Mouse (Mus musculus) midbrain, postnatal 0 days (tissue): Measurements from ENCODE around the gene Top2a. TPM values are rescaled to one million over a fixed set of nuclear protein-coding genes. Genes with fewer than 3 reads are reported as not detected.
A peak's percentile ranks its signal among the peaks of the same experiment; 100 is the strongest.

Experiments
- ATAC-seq: fragments of 200-750 bp; cut with Nextera tagmentation; 2 replicates; pipeline ENCODE4 v1.8.0; 2017; ENCODE audit warnings: moderate number of reproducible peaks, mild to moderate bottlenecking, moderate TSS enrichment, moderate library complexity; ENCODE audit not compliant: low FRiP score
- DNase-seq: peaks from one replicate; pipeline ENCODE4 v3.0.0-alpha.2; 2015; ENCODE audit warnings: low spot score
- H3K27ac ChIP-seq: fragments of 300-500 bp; sonication (generic); 2 replicates; pipeline ENCODE4 v1.5.1; 2014; ENCODE audit warnings: low read depth, mild to moderate bottlenecking, low read length, mixed read lengths
- H3K27me3 ChIP-seq: fragments of 300-500 bp; sonication (generic); 2 replicates; pipeline ENCODE4 v1.6.1; 2014; ENCODE audit warnings: low read length, control low read depth, mixed read lengths; ENCODE audit not compliant: insufficient read depth
- H3K36me3 ChIP-seq: fragments of 300-500 bp; sonication (generic); 2 replicates; pipeline ENCODE4 v1.6.1; 2014; ENCODE audit warnings: low read length, control low read depth, mixed read lengths; ENCODE audit not compliant: insufficient read depth
- H3K4me1 ChIP-seq: fragments of 300-500 bp; sonication (generic); 2 replicates; pipeline ENCODE4 v1.6.1; 2014; ENCODE audit warnings: mild to moderate bottlenecking, control low read depth, antibody characterized with exemption, low read length, mixed read lengths; ENCODE audit not compliant: insufficient read depth
- H3K4me2 ChIP-seq: fragments of 300-500 bp; sonication (generic); 2 replicates; pipeline ENCODE4 v1.6.1; 2014; ENCODE audit warnings: low read depth, mild to moderate bottlenecking, low read length, mixed read lengths; ENCODE audit not compliant: poor library complexity, severe bottlenecking
- H3K4me3 ChIP-seq: fragments of 300-500 bp; sonication (generic); 2 replicates; pipeline ENCODE4 v1.5.1; 2014; ENCODE audit warnings: low read depth, mild to moderate bottlenecking, low read length, moderate library complexity
- H3K9ac ChIP-seq: fragments of 300-500 bp; sonication (generic); replicated peaks from 2 replicates; pipeline ENCODE4 v1.6.1; 2014; ENCODE audit warnings: mild to moderate bottlenecking, low read length, moderate library complexity, mixed read lengths; ENCODE audit not compliant: poor library complexity, severe bottlenecking
- H3K9me3 ChIP-seq: fragments of 300-500 bp; sonication (generic); 2 replicates; pipeline ENCODE4 v1.6.1; 2016; ENCODE audit warnings: low read length, control low read depth
- CTCF ChIP-seq: IDR thresholded peaks from 2 replicates; pipeline ENCODE4 v1.5.1; 2016; ENCODE audit warnings: antibody characterized with exemption, mild to moderate bottlenecking
- WGBS: fragments of 180-500 bp; shearing (Covaris S2); extraction: QIAGEN DNeasy Blood & Tissue Kit; methylation state at CpG from one replicate; pipeline ENCODE4 v1.1.7; 2014; 5-methylcytosine and 5-hydroxymethylcytosine counted together
- polyA plus RNA-seq: library from polyadenylated mRNA; unstranded; fragments of >200 nt; fragmentation: Nextera tagmentation; extraction: Ambion mirVana; gene quantifications from 2 replicates; pipeline ENCODE4 v1.2.1, GENCODE M21; 2015
- total RNA-seq: library from RNA; depleted of rRNA; stranded (reverse); fragments of >200 nt; gene quantifications from 2 replicates; pipeline ENCODE4 v1.2.3, GENCODE M21; 2014

The Top2a gene
- total and polyA plus RNA-seq, 2 experiments from 2014 or later, result 10.0 to 21.1 TPM

- Histone ChIP-seq H3K4me3 (no peak overlapping the region), H3K36me3 (no peaks in the 10 kb centered on the region), H3K27ac (no peak overlapping the region), H3K4me1 (peaks cover 14% of the 10 kb centered on the region), H3K9ac (no peak overlapping the region), H3K9me3 (no peaks in the 10 kb centered on the region), H3K4me2 (no peak overlapping the region), H3K27me3 (no peaks in the 10 kb centered on the region)
- DNase-seq, result no peak
- WGBS, result 82% methylated on average over 10 of the region's 10 CpGs
- ATAC-seq, result no peak
- TF ChIP-seq CTCF, result no peak
Measured at GRCm38 (mm10) chr11:98956340-98956739, 67.6 kb downstream of the Top2a start.

DNA sequence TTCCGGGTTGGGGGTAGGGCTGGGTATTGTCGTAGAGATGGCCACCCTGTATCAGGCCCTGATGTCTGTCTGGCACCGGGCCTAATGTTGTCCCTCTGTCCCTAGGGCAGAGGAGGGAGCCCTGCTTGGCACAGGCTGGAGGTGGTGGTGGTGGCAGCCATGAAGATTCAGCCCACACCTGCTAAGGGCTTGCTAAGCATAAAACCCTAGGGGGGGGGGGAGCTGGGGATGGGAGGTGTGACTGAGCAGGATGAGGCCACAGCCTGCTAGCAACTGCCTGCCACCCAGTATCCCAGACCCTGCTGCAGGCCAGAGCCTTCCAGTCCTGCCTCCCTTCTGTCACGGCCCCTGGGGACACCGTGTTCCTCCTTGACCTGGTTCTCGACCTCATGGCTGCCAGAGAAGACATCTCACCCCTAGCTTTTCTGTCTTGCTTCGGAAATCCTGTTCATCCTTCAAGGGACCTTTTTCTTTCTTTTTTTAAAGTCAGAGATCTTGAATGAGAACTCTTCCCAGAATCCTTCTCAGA, 68.2 kb downstream of the Top2a start:
- Histone ChIP-seq H3K4me3 (no peak overlapping the region), H3K27ac (no peak overlapping the region), H3K27me3 (no peaks in the 10 kb centered on the region), H3K9me3 (no peaks in the 10 kb centered on the region), H3K36me3 (no peaks in the 10 kb centered on the region), H3K4me2 (no peak overlapping the region), H3K4me1 (peaks cover 11% of the 10 kb centered on the region; the same call in 1 of the 2 replicates), H3K9ac (no peak overlapping the region)
- WGBS, result 41% methylated on average over 7 of the region's 7 CpGs
- no peak for ATAC-seq
- no peak for TF ChIP-seq CTCF
- DNase-seq, result no peak

DNA sequence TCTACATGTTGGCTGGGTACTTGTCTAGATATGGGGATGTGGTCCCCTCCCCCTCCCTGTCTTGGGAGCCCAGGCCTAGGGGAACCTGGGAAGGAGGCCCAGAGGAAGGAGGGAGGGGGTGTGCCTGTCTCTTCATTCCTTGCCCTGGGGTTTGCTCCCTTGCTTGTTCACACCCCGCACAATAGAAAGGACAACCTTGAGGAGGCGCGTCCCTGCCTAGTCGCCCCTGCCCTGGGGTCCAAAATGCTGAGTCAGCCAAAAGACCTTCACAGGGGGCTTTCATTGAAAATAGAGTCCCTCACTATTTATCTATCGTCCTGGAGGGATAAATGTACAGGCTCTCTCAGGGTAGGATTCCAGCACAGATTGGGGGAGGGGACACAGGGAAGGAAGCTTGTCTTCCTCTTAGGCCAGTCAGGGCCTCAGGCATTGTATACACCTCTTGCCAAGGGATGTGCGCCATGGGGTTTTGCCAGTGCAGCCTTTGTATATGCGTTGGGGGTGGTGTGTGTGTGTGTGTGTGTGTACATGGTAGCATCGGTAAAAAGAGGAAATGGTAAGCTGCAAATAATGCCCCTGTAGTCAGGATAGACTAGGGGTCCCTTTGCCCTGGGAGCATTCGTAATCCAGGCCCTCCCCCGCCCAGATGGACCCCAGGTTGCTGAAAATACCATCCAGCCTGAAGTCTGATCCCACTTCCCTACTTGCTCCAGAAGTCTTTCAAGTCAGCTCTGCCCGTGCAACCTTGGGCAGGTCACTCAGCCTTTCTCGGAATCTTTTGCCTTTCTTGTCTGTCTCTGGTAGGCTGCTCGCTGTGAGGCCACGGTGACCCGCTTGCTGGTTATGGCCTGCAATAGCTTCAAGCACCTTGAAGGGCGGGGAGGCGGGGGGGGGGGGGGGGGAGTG, 68.9 kb downstream of the Top2a start:
- 22% methylated on average over 17 of the region's 17 CpGs for WGBS
- Histone ChIP-seq H3K9ac (no peak overlapping the region), H3K36me3 (no peaks in the 10 kb centered on the region), H3K9me3 (no peaks in the 10 kb centered on the region), H3K4me2 (peak overlapping the region; percentile 28; the same call in 1 of the 2 replicates), H3K27ac (no peak overlapping the region), H3K4me3 (no peak overlapping the region), H3K27me3 (no peaks in the 10 kb centered on the region), H3K4me1 (peaks cover 11% of the 10 kb centered on the region; the same call in 1 of the 2 replicates)
- ATAC-seq (no peak), DNase-seq (no peak)
- no peak for TF ChIP-seq CTCF

- peak overlapping the region; percentile 28; the same call in 1 of the 2 replicates for H3K4me2 ChIP-seq
- 9% methylated on average over 10 of the region's 10 CpGs for WGBS
- peak; percentile 77 for TF ChIP-seq CTCF
- H3K4me1 ChIP-seq, result peaks cover 11% of the 10 kb centered on the region; the same call in 1 of the 2 replicates
- no peak overlapping the region for H3K4me3 ChIP-seq
- DNase-seq, result peak; percentile 71
- no peak overlapping the region for H3K27ac ChIP-seq
- H3K36me3 ChIP-seq, result no peaks in the 10 kb centered on the region
- no peak for ATAC-seq
- H3K9me3 ChIP-seq, result no peaks in the 10 kb centered on the region
- H3K27me3 ChIP-seq, result no peaks in the 10 kb centered on the region
- H3K9ac ChIP-seq, result no peak overlapping the region
Measured at GRCm38 (mm10) chr11:98954373-98954772, 69.6 kb downstream of the Top2a start.

DNA sequence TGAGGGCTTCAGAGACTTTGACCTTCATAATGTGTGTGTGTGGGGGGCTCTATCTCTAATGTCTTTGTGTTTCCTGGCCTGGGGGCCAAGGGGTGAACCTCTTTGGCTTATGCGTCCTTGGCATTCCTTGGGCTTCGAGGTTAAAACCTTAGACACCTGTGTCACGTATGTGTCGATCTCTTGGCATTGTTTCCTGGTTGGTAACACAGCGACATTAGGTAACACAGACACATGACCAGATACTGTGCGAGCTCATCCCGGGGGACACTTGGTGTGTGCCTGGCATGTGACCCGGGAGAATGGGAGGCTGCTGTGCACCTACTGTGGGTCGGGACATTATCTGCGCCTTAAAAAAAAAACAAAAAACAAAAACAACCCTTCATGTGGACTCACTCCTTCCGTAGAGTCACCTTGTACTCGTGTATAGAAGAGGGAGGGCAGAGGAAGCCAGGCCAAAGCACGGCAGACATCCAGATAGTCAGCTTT, 70.1 kb downstream of the Top2a start:
- H3K27ac ChIP-seq, result no peak overlapping the region
- H3K4me3 ChIP-seq, result no peak overlapping the region
- peak overlapping the region; percentile 28; the same call in 1 of the 2 replicates for H3K4me2 ChIP-seq
- no peaks in the 10 kb centered on the region for H3K27me3 ChIP-seq
- 41% methylated on average over 13 of the region's 13 CpGs for WGBS
- no peaks in the 10 kb centered on the region for H3K9me3 ChIP-seq
- H3K9ac ChIP-seq, result 0 out of 2 replicates have a peak overlapping the region, but pooled peaks have one; percentile 3
- TF ChIP-seq CTCF, result no peak
- ATAC-seq (no peak), DNase-seq (no peak)
- H3K36me3 ChIP-seq, result no peaks in the 10 kb centered on the region
- peaks cover 11% of the 10 kb centered on the region; the same call in 1 of the 2 replicates for H3K4me1 ChIP-seq

DNA sequence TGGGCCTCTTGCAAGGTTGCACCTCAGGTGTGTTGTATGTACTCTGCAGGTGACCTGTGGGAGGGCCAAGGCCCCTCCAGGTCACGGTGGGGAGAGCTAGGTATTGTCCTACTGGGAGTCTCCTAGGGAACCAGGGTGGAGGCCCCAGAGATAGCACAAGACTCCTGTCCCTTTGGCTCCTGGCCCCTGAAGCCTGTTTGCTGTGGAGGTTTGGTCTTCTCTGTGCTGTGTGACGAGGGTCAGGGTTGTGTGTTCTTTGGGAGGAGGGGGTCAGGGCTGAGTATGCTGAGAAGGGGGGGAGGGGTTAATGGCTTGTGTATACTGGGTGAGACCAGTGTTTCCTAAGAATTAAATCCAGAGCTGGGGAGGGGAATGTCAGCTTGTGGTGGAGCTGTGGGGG, 70.6 kb downstream of the Top2a start:
- Histone ChIP-seq H3K4me1 (peaks cover 11% of the 10 kb centered on the region; the same call in 1 of the 2 replicates), H3K4me2 (no peak overlapping the region), H3K4me3 (no peak overlapping the region), H3K9ac (no peak overlapping the region), H3K27me3 (no peaks in the 10 kb centered on the region), H3K27ac (no peak overlapping the region), H3K9me3 (no peaks in the 10 kb centered on the region), H3K36me3 (no peaks in the 10 kb centered on the region)
- TF ChIP-seq CTCF, result no peak
- DNase-seq, result no peak
- 15% methylated on average over 2 of the region's 2 CpGs for WGBS
- ATAC-seq, result no peak
